Mouse (Mus musculus) heart, postnatal 0 days (tissue): ENCODE data around the gene Gnl1. TPM values are rescaled to one million over a fixed set of nuclear protein-coding genes. Genes with fewer than 3 reads are reported as not detected.
"Not testable (repeated sequence)": the region's sequence is repeated elsewhere in the genome, so short reads cannot be mapped to it uniquely, and the experiment has no call there.

ENCODE experiments used
- ATAC-seq: fragments of 200-750 bp; cut with Nextera tagmentation; 2 replicates; pipeline ENCODE4 v1.8.0; 2017; ENCODE audit warnings: low read depth, moderate number of reproducible peaks, moderate library complexity; ENCODE audit not compliant: insufficient read depth
- DNase-seq: peaks from one replicate; pipeline ENCODE4 v3.0.0-alpha.2; 2016; ENCODE audit warnings: low spot score
- H3K27ac ChIP-seq: fragments of 300-500 bp; sonication (generic); 2 replicates; pipeline ENCODE4 v1.5.1; 2014; ENCODE audit warnings: low read depth, mild to moderate bottlenecking
- H3K27me3 ChIP-seq: fragments of 300-500 bp; sonication (generic); 2 replicates; pipeline ENCODE4 v1.6.1; 2014; ENCODE audit warnings: low read length, mixed read lengths; ENCODE audit not compliant: control insufficient read depth, insufficient read depth
- H3K36me3 ChIP-seq: fragments of 300-500 bp; sonication (generic); replicated peaks from 2 replicates; pipeline ENCODE4 v1.6.1; 2014; ENCODE audit warnings: low read length, mixed read lengths; ENCODE audit not compliant: control insufficient read depth, insufficient read depth
- H3K4me1 ChIP-seq: fragments of 300-500 bp; sonication (generic); 2 replicates; pipeline ENCODE4 v1.6.1; 2014; ENCODE audit warnings: antibody characterized with exemption; ENCODE audit not compliant: control insufficient read depth, insufficient read depth
- H3K4me2 ChIP-seq: fragments of 300-500 bp; sonication (generic); 2 replicates; pipeline ENCODE4 v1.6.1; 2014; ENCODE audit warnings: low read depth, mild to moderate bottlenecking, low read length, moderate library complexity
- H3K4me3 ChIP-seq: fragments of 300-500 bp; sonication (generic); 2 replicates; pipeline ENCODE4 v1.5.1; 2014; ENCODE audit warnings: low read depth, low read length
- H3K9ac ChIP-seq: fragments of 300-500 bp; sonication (generic); replicated peaks from 2 replicates; pipeline ENCODE4 v1.6.1; 2014; ENCODE audit warnings: low read depth, low read length, mixed read lengths
- H3K9me3 ChIP-seq: fragments of 300-500 bp; sonication (generic); replicated peaks from 2 replicates; pipeline ENCODE4 v1.6.1; 2016; ENCODE audit warnings: low read length; ENCODE audit not compliant: control insufficient read depth
- CTCF ChIP-seq: IDR thresholded peaks from 2 replicates; pipeline ENCODE4 v1.5.1; 2016; ENCODE audit warnings: antibody characterized with exemption, control low read depth, low read depth
- EP300 ChIP-seq: IDR thresholded peaks from 2 replicates; pipeline ENCODE4 v1.6.1; 2016; ENCODE audit warnings: antibody characterized with exemption, low read depth
- WGBS: fragments of 180-500 bp; shearing (Covaris S2); extraction: QIAGEN DNeasy Blood & Tissue Kit; methylation state at CpG from one replicate; pipeline ENCODE4 v1.1.7; 2014; 5-methylcytosine and 5-hydroxymethylcytosine counted together
- polyA plus RNA-seq: library from polyadenylated mRNA; unstranded; fragments of >200 nt; fragmentation: Nextera tagmentation; extraction: Ambion mirVana; gene quantifications from 2 replicates; pipeline ENCODE4 v1.2.1, GENCODE M21; 2015
- total RNA-seq: library from RNA; depleted of rRNA; stranded (reverse); fragments of >200 nt; gene quantifications from 2 replicates; pipeline ENCODE4 v1.2.3, GENCODE M21; 2014; ENCODE audit warnings: low replicate concordance

Gene Gnl1
- total and polyA plus RNA-seq, 2 experiments from 2014 or later = 27.2 to 30.0 TPM

- no peak overlapping the region for H3K4me2 ChIP-seq
- peaks cover 3% of the 10 kb centered on the region; the same call in 1 of the 2 replicates for H3K4me1 ChIP-seq
- H3K27me3 ChIP-seq = no peaks in the 10 kb centered on the region
- no peak for ATAC-seq
- H3K27ac ChIP-seq = no peak overlapping the region
- no peaks in the 10 kb centered on the region for H3K36me3 ChIP-seq
- H3K9ac ChIP-seq = no peak overlapping the region
- TF ChIP-seq CTCF (no peak), EP300 (no peak)
- 81% methylated on average over 7 of the region's 7 CpGs for WGBS
- no peaks in the 10 kb centered on the region for H3K9me3 ChIP-seq
- DNase-seq = no peak
- no peak overlapping the region for H3K4me3 ChIP-seq
Observed at GRCm38 (mm10) chr17:36028879-36029619, 49.4 kb downstream of the Gnl1 start.

GRCm38 (mm10) chr17:36030046-36030702 is 50.5 kb downstream of the Gnl1 start:
- ATAC-seq, H3K36me3 ChIP-seq, H3K4me1 ChIP-seq, H3K4me3 ChIP-seq, H3K9me3 ChIP-seq, DNase-seq, H3K9ac ChIP-seq, H3K27me3 ChIP-seq, H3K27ac ChIP-seq, H3K4me2 ChIP-seq: not testable (repeated sequence)
- 31% methylated on average over 2 of the region's 4 CpGs for WGBS

- not testable (repeated sequence) for H3K9me3 ChIP-seq, ATAC-seq, H3K9ac ChIP-seq, H3K36me3 ChIP-seq, DNase-seq, H3K27ac ChIP-seq, H3K4me1 ChIP-seq, H3K27me3 ChIP-seq
- Histone ChIP-seq H3K4me3 (peak overlapping the region; percentile 64), H3K4me2 (peak overlapping the region; percentile 88)
- 48% methylated on average over 8 of the region's 8 CpGs for WGBS
Observed at GRCm38 (mm10) chr17:36030703-36031582, 51.3 kb downstream of the Gnl1 start.

- peak overlapping the region; percentile 48 for H3K27ac ChIP-seq
- not testable (repeated sequence) for DNase-seq, H3K36me3 ChIP-seq, H3K4me1 ChIP-seq, H3K27me3 ChIP-seq, H3K9me3 ChIP-seq
- H3K9ac ChIP-seq = peak overlapping the region; percentile 70
- peak; percentile 28 for TF ChIP-seq CTCF
- H3K4me2 ChIP-seq = peak overlapping the region; percentile 88
- ATAC-seq = peak; percentile 37
- WGBS = 3% methylated on average over 40 of the region's 40 CpGs
- H3K4me3 ChIP-seq = peak overlapping the region; percentile 64
Observed at GRCm38 (mm10) chr17:36031583-36032331, 52.1 kb downstream of the Gnl1 start.

- not testable (repeated sequence) for H3K27me3 ChIP-seq, H3K4me1 ChIP-seq, H3K9me3 ChIP-seq, H3K36me3 ChIP-seq
- peak; percentile 43 for DNase-seq
- H3K4me3 ChIP-seq = peak within 1 kb of the TSS; percentile 64
- peak within 1 kb of the TSS; percentile 48 for H3K27ac ChIP-seq
- H3K4me2 ChIP-seq = peak within 1 kb of the TSS; percentile 88
- WGBS = under 1% methylated on average over 25 of the region's 25 CpGs
- peak within 1 kb of the TSS; percentile 70 for H3K9ac ChIP-seq
- peak; percentile 57 for ATAC-seq
Observed at GRCm38 (mm10) chr17:36032351-36032875, 52.8 kb downstream of the Gnl1 start, which contains the start of gene H2-T23. H2-T23 (minus strand) TSS chr17:36032855.

GRCm38 (mm10) chr17:36034524-36034923 is 54.9 kb downstream of the Gnl1 start:
- not testable (repeated sequence) for H3K9me3 ChIP-seq, H3K27me3 ChIP-seq, ATAC-seq, H3K36me3 ChIP-seq, DNase-seq, H3K4me2 ChIP-seq, H3K27ac ChIP-seq, H3K4me1 ChIP-seq, H3K4me3 ChIP-seq, H3K9ac ChIP-seq
- 61% methylated on average over 3 of the region's 3 CpGs for WGBS
